Mouse (Mus musculus) kidney, postnatal 4 days (tissue): ENCODE results near the gene Dscaml1.

Experiments used
- DNase-seq, 2 experiments: peaks; one replicate each; pipeline ENCODE4 v3.0.0; 2021; ENCODE audit warnings: mixed read lengths in 2 of 2

The Dscaml1 gene

DNA sequence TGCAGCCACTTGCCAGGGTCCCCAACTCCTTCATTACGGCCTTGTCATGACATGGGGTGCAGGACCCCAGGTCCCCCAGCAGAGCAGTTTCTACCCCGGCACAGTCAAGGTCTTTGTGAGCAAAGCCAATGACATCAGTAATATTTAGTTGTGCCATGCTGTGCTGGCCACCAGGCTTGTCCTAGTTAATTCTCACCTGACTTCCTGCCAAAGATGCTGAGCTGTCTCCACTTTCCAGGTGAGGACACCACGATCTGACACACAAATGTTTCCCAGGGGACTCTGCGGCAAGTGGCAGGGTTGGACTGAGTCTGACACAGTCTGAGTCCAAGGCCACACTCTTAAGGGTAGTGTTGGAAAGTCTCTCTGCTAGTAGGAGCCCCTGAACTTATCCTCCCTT, at the start of gene Dscaml1:
Dscaml1 (plus strand) TSS at position 173 of the 400 bp plus-strand sequence.
- no peak for DNase-seq

DNA sequence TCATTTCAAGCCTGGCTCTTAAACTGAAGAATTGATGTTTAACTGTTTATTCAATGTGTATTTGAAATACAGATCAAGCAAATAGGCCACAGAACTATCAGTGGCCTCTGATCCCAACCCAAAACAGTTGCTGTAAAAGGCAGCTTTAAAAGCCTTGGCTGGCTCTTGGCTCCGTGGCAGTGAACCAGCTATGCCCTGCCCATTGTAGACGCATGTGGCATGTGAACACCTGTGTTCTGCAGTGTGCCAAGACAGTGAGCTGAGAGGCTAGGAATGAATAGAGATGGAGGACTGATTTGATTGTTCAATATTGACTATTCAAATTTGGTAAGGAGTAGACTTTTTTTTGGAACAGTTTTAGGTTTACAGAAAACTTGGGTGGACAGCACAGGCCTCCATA, 49.5 kb upstream of the Dscaml1 start:
- DNase-seq: no peak

DNA sequence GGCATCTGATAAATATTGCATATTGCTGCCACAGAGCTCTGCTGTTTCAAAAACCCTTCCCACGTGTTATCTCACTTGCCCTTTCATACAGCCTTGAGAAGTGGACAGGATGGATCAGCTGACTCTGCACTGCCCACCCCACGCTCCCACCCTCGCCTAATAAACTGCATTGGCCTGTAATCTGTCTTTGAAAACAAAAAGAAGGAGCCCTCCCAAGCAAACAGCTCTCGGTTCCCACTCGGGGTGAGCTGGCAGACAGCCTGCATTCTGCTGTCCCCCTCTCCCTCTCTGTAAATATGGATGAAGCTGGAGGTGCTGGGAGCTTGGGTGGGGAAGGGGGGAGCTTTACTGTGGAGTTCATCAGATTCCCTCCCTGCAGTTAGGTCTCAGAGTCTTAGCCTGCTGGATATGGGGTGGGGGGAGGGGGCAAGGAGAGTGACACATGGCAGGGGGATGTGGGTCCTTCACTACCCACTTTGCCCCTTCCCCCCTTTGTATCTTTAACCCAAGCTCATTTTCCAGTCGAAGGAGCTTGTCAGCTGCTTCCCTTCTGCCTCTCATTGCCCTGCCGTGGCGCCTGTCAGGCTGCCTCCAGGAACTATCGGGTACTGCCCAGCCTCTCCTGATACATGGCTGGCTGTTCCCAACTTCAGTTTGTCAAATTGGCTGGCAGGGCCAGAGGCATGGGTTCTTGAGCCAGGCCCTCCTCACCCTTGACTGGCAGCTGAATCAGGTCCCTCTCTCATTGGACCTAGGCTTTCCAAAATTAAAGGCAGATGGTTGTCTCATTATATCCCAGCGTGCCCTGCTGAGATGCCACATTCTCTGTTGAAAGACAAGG, 45.8 kb upstream of the Dscaml1 start:
- no peak for DNase-seq

DNA sequence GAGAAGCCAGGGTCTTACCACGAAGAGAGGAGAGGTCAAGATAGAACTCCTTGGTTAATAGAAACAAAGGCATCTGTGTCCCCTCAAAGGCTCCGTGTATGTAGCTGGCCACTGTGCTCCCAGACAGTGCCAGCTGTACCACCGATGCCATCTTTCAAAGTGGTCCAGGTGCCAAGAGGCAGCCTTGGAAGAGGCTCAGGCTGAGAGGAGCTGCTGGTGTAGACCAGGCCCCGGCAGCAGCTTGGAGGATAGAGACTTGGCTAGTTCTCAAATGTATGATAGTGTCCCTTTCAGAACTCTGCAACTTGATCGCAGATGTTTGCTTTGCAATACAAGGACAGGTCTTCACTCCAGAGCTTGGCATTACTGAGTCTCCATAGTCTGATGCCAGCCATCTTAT, 44.1 kb upstream of the Dscaml1 start:
- DNase-seq: no peak

DNA sequence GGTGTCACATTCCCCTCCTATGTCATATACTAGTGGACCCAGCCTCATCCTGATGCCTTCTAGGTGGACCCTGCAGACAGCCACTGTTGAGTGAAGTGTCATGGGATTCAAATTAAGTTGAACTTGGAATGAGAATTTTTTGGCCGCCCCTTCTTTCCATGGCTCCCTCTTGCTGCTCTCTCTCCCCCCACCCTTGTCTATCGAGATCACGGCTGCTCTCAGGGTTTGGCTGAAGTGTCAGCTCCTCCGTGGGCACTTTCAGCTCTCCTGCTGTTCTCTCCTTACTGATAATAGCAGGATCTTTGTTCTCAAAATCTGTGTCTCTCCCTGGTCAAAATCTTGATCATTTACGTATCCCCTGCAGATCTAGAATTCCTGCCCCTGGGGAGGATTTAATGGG, 43.6 kb upstream of the Dscaml1 start:
- DNase-seq: no peak

DNA sequence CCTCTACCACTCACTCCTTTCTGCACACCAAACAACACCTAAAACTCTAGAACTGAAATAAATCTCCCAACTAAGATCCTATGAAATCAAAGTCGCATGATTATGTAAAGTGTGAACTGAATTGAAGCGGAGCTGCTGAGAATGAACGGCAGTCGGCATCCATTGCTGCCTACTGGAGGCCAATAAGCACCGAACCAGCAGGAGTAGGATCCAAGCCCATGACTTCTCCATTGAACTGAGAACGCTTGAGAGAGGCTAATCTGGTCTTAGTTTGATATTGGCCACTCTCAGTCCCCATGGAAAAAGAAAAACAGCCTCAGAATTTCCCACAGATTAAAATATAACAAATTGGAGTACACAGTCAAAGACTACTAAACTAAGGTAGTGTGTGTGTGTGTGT, 42.5 kb upstream of the Dscaml1 start:
- no peak for DNase-seq

DNA sequence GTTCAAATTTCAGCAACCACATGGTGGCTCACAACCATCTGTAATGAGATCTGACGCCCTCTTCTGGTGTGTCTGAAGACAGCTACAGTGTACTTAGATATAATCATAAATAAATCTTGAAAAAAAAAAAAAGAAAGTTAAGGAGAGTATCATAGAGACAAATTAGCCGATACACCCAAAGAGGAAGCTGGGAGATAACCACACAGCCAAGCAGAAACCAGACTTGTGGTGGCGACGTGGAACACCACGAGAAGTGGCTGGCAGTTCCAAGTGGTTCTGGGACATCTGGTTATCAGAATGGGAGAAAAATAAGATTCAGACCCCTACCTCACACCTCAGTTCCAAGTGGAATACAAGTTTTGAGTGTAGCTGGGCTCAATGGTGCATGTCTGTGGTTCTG, 39.7 kb upstream of the Dscaml1 start:
- no peak for DNase-seq

DNA sequence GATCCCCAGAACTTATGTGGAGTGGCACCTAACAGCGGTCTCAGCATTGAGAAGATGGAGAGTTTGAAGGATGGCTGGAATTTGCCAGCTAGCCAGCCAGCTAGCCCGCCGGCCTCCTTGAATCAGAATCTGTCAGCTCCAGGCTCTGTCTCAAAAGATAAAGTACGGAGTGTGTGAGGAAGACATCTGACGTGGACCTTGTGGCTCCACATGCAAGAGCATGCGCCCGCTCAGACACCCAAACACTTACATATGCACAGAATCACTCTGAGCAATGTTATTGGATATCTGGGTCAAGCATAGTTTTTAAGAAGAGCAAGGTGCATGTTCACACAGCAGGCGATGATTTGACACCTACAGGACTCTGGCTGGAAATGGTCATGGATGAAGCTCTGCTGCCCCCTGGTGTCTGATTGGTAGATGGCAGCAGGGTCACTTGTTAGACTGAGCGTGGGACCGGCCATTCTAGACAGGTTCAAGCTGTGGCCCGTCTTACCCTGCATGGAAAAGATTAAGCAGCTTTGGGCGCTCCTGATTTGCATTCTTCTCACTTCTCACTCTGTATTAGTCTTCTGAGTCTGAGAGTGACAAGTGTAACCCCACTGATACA, 37.9 kb upstream of the Dscaml1 start:
- peak; percentile 91 to 93 for DNase-seq

DNA sequence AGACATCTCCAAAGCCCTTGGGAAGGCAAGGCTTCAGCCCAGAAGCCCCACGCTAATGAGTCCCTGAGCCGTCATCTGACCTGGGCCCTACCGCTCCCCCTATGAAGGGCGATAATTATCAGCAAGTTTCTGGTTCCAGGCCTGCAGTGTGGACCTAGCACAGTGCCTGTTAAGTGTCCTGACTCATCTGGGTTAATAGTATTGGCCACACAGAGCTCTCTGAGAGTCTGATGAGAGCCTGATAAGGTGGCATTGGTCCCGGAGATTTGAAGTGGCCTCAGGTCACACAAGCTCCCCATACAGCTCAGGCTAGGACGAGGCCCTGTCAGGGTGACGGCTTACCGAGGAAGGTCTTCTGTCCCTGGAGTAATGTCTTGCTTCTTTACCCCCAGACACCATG, 36.8 kb upstream of the Dscaml1 start:
- no peak for DNase-seq

DNA sequence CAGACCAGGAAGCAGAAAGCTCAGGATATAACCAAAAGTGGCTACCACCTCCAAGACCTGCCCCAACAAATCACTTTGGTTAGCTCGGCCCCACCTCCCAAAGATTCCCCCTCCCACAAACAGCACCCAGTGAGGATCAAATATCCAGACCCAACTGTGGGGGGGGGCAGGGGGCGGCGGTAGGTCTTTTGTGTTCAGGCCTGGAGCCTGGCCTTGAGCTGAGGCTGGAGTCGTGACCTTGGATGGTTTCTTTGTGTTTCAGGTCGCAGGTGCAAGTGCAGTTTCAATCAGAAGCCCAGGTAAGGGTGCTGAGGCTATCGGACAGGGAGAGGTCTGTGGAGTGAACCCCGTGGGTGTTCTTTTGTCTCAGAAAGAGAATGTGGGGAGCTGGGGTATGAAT, 35.1 kb upstream of the Dscaml1 start:
- DNase-seq: no peak

DNA sequence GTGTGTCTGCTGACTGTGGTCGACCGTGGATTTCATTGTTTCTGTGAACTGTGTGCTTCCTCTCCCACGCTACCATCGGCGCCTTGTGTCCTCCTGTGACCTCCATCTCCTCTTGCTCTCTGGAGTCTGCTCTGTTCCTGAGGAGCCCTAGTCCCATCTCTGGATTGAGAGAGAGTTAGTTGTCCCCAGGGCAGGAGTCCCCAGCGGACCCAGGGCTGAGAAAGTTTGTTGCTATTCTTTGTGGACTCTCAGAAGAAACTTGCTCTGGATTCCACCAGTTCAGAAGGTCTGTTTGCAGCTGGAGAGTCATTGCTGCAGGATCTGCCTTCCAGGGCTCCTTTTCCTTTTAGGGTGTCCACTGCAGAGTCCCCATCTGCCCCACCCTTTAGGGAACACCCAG, 31.2 kb upstream of the Dscaml1 start:
- DNase-seq: no peak

DNA sequence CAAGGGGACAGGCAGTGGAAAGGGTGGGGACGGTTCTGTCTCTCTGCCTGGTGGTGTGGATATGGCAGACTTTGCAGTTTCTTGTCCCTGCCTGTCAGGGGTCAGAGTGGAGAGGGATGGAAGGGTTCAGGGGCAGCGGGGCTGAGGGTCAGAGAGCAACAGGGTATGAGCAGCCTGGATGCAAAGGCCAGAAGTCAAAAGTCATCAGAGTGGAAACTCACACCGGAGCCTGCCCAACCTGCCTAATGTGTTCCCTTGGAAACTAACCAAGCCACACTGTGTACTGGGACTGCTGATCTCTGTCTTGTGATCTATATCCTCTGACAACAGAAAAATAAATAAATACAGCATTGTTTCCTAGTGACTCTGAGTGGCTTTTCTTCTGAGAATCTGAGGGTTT, 30.6 kb upstream of the Dscaml1 start:
- no peak for DNase-seq

DNA sequence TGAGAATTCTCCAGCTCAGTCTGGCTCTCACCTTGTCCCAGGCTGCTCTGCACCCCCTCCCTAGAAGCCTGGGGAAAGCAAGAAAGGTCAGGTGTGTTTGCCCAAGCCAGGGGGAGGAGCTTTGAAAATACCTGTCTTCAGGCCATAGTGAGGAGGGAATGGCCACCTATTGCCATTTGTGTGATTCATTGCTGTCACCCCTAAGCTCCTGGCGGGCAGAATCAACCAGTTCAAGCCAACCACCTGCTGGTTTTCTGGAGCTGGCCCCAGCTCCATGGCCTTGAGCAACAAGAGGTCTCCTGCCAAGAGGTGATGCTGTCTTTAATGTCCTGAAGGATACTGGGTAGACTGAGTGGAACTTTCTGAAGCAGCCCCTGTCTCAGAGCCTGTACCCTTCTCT, 28.1 kb upstream of the Dscaml1 start:
- peak in 1 of 2 experiments; percentile 51 for DNase-seq

DNA sequence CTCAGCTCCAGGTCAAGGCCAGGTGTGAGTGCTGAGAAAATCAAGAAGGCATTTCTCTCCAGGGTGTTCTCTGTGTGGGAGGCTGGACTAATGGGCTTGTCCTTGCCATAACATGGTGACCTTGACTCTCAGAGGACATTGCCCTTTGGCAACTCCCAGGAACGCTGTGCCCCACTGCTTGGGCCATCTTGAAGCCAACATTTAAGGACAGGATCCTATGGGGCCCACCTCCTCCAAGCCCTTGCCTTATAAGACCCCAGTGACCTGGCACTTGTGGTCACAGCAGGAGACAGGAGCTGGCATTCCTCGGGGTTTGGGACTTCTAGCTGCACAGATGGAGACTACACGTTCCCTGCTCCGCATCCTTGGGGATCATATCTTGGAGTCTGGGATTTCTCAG, 27.0 kb upstream of the Dscaml1 start, which contains the start of gene Fxyd2:
Fxyd2 (plus strand) TSS at position 236 of the 400 bp plus-strand sequence.
- DNase-seq: no peak

DNA sequence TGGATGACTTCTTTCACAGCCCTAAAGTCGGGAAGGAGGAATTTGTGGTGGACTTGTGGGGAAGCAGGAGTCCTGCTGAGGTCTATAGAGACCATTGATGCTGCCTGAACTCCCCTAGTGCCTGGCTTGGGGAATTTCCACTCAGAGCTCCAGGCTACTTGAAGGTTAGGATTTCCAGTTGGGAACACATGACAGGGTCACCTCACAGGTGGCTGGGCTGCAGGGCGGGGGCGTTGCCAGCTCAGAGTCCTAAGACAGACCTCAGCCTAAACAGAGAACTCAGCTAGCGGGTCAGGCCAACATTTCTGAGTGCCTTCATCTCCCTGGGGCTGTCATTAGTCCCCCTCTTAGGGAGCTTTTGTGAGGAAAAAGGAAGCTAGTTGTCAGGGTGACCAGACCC, 24.6 kb upstream of the Dscaml1 start:
- DNase-seq: peak in 1 of 2 experiments; percentile 64

DNA sequence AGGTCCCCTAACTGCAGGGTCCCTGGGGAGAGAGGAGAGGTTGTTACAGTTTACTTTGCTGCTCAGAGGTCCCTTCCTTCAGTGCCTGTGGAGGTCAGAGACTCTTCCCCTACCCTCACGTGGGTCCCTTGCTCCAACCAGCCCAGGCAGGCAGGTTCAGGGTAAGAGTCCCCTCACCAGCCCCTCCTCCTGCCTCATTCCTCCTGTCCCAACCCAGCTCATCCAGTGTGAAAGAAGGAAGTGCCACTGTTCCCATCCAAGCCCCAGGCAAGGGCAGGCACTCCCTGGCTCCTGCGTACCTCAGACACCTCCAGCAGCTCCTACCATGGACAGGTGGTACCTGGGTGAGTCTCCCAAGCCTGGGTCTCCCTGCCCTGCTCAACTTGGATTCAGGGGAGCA, 23.5 kb upstream of the Dscaml1 start:
- peak in 1 of 2 experiments; percentile 56 for DNase-seq

DNA sequence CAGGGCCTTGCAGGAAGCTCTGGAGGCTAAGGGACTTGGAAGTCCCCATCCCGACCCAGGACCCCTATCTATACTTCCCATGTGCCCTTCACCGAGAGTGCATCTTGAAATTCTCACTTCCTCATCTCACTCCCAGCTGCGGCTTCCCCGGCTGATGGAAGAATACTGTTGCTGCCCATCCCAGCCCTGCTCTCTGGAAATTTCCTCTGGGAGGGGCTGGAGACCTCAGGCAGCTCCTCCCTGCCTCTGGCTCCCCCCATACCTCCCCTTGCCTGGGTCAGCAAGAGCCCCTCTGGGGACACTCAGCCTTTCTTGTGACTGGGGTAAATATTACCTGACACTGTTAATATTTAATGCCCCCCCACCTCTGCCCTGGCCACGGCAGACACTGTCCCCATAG, 20.7 kb upstream of the Dscaml1 start:
- DNase-seq: peak; percentile 51 to 69

DNA sequence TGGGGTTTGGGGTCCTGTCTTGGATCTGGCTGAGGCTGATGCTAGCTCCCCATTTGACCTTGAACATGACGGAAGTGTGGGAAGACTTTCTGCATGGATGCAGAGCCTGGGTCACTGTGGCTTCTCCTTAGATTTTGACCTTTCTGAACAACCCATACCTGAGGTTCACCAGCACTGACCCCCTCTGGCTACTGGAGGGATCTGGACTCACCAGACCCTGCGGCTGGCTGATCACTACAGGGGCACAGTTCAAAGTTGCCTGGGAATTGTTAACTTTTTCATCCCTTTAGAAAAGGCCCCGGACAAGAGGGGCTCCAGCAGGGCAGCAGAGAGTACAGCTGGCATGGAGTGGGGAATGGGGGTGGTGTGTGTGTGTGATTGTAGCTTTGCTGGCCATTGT, 19.6 kb upstream of the Dscaml1 start:
- peak in 1 of 2 experiments; percentile 53 for DNase-seq

DNA sequence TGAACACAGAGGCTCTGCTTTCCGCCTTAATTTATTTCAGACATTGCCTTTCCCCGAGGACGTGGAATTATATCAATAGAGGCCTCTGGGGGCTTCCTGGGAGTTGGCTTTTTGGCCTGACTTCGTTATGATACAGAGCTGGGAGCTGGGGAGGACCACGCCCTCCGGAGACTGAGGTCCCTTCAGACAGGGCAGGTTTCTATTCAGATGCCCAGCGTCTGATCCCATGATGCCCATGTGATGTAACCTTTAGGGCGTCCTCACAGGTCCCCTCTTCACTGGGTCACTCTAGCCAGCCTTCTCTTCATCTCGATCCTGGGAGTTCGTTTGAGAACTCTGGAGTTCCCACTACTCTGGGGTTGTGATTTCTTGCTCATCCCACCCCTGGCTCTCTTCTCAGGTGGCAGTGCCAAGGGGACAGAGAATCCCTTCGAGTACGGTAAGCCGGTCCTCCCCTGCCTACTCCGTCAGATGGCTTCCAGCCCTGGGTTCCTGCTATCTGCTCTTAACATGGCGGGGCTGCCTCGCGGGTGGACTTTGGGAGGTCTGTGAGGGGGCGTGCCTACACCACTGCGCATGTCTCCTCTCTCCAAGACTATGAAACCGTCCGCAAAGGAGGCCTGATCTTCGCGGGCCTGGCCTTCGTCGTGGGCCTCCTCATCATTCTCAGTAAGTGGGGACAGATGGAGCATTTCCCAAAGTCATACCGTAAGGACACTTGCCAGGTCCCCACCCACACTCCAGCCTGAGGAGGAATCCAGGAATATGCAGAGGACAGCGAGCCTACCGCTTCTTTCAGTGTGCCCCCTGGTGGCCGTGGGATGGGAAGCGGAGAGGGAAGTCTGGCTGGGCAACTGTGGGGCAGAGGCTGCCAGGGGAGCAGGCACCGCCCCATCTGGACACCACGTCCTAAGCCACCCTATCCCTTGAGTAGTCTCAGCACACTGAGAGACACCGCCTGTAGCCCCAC, 18.4 kb upstream of the Dscaml1 start:
- peak; percentile 91 to 93 for DNase-seq

DNA sequence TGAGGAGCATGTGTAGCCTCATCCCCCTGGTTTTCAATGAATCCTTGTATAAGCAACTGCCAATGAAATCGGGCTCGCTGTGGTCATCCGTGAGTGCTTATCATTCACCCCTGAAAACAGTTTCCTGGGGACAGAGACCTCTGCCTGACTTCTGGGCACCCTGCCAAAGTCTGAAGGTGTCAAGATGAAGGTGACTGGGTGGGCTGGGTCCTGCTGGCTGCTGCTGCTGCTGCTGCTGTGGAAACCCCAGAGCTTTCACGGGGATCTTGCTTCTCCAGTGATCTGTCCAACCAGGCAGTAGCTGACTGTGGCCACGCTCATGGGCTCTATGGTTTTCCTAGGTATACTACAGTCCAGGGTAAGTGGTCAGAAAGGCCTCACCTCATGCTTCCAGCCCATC, 16.2 kb upstream of the Dscaml1 start:
- DNase-seq: no peak

DNA sequence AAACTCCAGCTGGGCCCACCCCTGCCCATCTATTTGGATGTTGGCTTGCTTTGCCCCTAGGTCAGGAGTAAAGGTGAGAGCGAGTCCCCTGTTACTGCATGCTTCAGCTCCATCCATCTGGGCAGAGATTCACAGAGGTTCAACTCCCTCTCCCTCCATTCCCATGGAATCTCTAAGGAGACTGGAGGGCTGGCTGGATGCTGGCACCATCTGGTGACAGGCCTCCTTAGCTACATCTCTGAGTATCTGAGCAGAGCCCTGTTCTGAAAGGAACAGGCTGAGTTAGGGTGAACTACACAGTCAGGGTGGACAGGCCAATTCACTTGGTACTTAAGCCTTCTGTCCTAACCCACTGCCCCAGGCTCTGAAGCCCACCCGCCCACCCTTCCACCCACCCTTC, 15.8 kb upstream of the Dscaml1 start:
- DNase-seq: no peak

DNA sequence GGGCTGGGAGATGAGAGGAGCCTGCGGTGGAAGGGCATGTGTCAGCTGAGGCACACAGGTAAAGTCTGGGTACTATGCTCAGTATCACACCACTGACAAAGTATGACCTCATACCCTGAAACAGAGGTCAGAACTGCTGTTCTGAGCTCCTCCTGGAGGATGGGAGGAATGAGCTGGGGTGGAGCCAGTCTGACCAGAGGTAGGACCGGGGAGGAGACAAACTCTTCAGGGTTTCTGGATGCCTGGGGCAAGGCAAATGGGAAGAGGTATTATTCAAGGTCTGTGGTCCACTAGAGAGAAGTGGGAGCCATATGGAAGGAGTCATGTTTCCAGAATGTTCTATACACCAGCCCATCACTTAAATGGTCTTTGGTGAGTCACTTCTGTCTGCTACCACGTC, 15.3 kb upstream of the Dscaml1 start:
- no peak for DNase-seq

DNA sequence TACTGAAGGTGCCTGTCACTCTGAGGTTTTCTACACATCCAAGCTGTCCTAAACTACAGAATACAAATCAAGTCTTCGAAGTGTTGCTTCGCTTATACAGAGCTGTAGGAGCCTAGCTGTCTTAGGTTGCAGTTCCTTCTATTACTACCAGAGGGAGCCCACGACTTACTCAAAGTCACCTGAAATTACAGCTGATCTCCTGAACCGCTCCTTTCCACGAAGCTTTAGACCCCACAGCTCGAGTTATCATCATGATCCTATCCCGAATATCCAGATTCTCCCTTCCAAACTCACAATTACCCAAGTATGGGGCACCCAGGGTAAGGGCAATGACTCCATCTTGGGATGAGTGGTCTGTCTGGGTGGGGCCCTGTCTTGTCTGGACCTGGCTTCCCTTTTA, 14.6 kb upstream of the Dscaml1 start:
- DNase-seq: peak in 1 of 2 experiments; percentile 55
